In genomic region chr5:92763546-92763952, GRCm38 (mm10) we compare ENCODE assay signal across 12 mouse cellular contexts.
DNase-seq lines count a peak whose midpoint lies in the region; ATAC-seq and TF ChIP-seq lines count a peak whose summit lies in the region.
"Had no signal": no experiment of that assay in that cellular context is flagged by ENCODE, and none has a peak within 500 bp of the region (broad histone marks: within the 10 kb centered on the region; RNA-seq: fewer than 3 reads in every experiment).

No protein-coding gene starts in this region.

- H3K36me3 ChIP-seq in embryonic facial prominence, embryonic 10.5 days (replicated peaks) = no peaks in the 10 kb centered on the region
- no peaks in the 10 kb centered on the region for H3K36me3 ChIP-seq in intestine, postnatal 0 days (ENCODE audit: control insufficient read depth, insufficient read depth)
- H3K36me3 ChIP-seq in forebrain, postnatal 0 days (ENCODE audit: insufficient read depth) = no peaks in the 10 kb centered on the region
- H3K36me3 ChIP-seq: limb, embryonic 15.5 days; midbrain, embryonic 15.5 days had no signal

- H3K27ac ChIP-seq in embryonic facial prominence, embryonic 10.5 days (replicated peaks) = no peak overlapping the region
- H3K27ac ChIP-seq in intestine, postnatal 0 days (ENCODE audit: low read depth, low read length) = peak overlapping the region; percentile 50; the same call in 1 of the 2 replicates
- no peak overlapping the region for H3K27ac ChIP-seq in forebrain, postnatal 0 days (ENCODE audit: low read depth, low read length)
- H3K27ac ChIP-seq: forebrain, embryonic 13.5 days; hindbrain, postnatal 0 days; limb, embryonic 15.5 days; midbrain, embryonic 15.5 days had no signal

- H3K4me1 ChIP-seq in embryonic facial prominence, embryonic 10.5 days = peaks cover 34% of the 10 kb centered on the region
- H3K4me1 ChIP-seq in intestine, postnatal 0 days (replicated peaks; ENCODE audit: control insufficient read depth, insufficient read depth, low read length) = peaks cover 18% of the 10 kb centered on the region
- no peaks in the 10 kb centered on the region for H3K4me1 ChIP-seq in forebrain, postnatal 0 days (ENCODE audit: insufficient read depth)
- H3K4me1 ChIP-seq: forebrain, embryonic 13.5 days; limb, embryonic 15.5 days; midbrain, embryonic 15.5 days had no signal

- H3K9me3 ChIP-seq in embryonic facial prominence, embryonic 10.5 days = no peaks in the 10 kb centered on the region
- no peaks in the 10 kb centered on the region for H3K9me3 ChIP-seq in intestine, postnatal 0 days (ENCODE audit: control insufficient read depth)
- H3K9me3 ChIP-seq in forebrain, postnatal 0 days (ENCODE audit: low read length) = no peaks in the 10 kb centered on the region
- H3K9me3 ChIP-seq: forebrain, embryonic 13.5 days; limb, embryonic 15.5 days; midbrain, embryonic 15.5 days had no signal

- DNase-seq in heart, adult 9 months (ENCODE audit: low spot score in 2 of 2) = peak; percentile 17 to 28
- no peak for DNase-seq in heart, postnatal 36 days
- DNase-seq in 3T3-L1 (ENCODE audit: low read depth, low spot score) = peak; percentile 88
- peak; percentile 35 for DNase-seq in embryonic facial prominence, embryonic 10.5 days (ENCODE audit: low spot score)
- DNase-seq in forebrain, postnatal 0 days = no peak

- no peak overlapping the region for H3K9ac ChIP-seq in intestine, postnatal 0 days (ENCODE audit: low read depth, low read length)
- no peak overlapping the region for H3K9ac ChIP-seq in forebrain, postnatal 0 days
- H3K9ac ChIP-seq: forebrain, embryonic 13.5 days; limb, embryonic 15.5 days; midbrain, embryonic 15.5 days had no signal

- intact Hi-C loops in heart, postnatal 36 days (cut with DNase I) = no loop called here

- H3K4me3 ChIP-seq in embryonic facial prominence, embryonic 10.5 days = no peak overlapping the region
- no peak overlapping the region for H3K4me3 ChIP-seq in intestine, postnatal 0 days (ENCODE audit: low read depth, low read length)
- H3K4me3 ChIP-seq in forebrain, postnatal 0 days (ENCODE audit: low read depth, low read length) = no peak overlapping the region
- H3K4me3 ChIP-seq: forebrain, embryonic 13.5 days; limb, embryonic 15.5 days; midbrain, embryonic 15.5 days had no signal

- H3K4me2 ChIP-seq in intestine, postnatal 0 days (replicated peaks; ENCODE audit: low read depth) = no peak overlapping the region
- no peak overlapping the region for H3K4me2 ChIP-seq in forebrain, postnatal 0 days (ENCODE audit: low read depth)
- H3K4me2 ChIP-seq: forebrain, embryonic 13.5 days; limb, embryonic 15.5 days; midbrain, embryonic 15.5 days had no signal

- WGBS in embryonic facial prominence, embryonic 10.5 days = 31% methylated on average over 4 of the region's 4 CpGs
- WGBS in intestine, postnatal 0 days = 5% methylated on average over 4 of the region's 4 CpGs
- 38% methylated on average over 4 of the region's 4 CpGs for WGBS in forebrain, postnatal 0 days

- no peaks in the 10 kb centered on the region for H3K27me3 ChIP-seq in embryonic facial prominence, embryonic 10.5 days (replicated peaks; ENCODE audit: low read depth, poor library complexity, severe bottlenecking)
- no peaks in the 10 kb centered on the region for H3K27me3 ChIP-seq in intestine, postnatal 0 days (replicated peaks; ENCODE audit: control insufficient read depth, insufficient read depth, low read length)
- H3K27me3 ChIP-seq in forebrain, postnatal 0 days (ENCODE audit: insufficient read depth, low read length) = no peaks in the 10 kb centered on the region
- H3K27me3 ChIP-seq: forebrain, embryonic 13.5 days; limb, embryonic 15.5 days; midbrain, embryonic 15.5 days had no signal

- TF ChIP-seq CTCF in intestine, postnatal 0 days (IDR thresholded peaks at IDR 0.05; ENCODE audit: low read depth) = no peak
- TF ChIP-seq CTCF in forebrain, postnatal 0 days (IDR thresholded peaks at IDR 0.05; ENCODE audit: low read depth) = no peak

- peak; percentile 83 for ATAC-seq in intestine, postnatal 0 days
- ATAC-seq in cerebellum, adult (ENCODE audit: insufficient number of reproducible peaks, low FRiP score, low TSS enrichment) = no peak
- ATAC-seq in forebrain, postnatal 0 days = no peak
- no peak for ATAC-seq in monocyte, adult 5-6 weeks (replicated peaks; ENCODE audit: insufficient number of reproducible peaks, low FRiP score, low TSS enrichment, poor library complexity, severe bottlenecking)
- ATAC-seq: forebrain, embryonic 13.5 days; hindbrain, postnatal 0 days; midbrain, embryonic 15.5 days had no signal

Comparison
In these comparisons a context has a peak if more than half of its experiments do, and no peak if none do; other contexts are left out.
1. DNase-seq: peak in heart, adult 9 months (2 of 2), 3T3-L1 (single experiment) and embryonic facial prominence, embryonic 10.5 days (single experiment); none in heart, postnatal 36 days (0 of 2) and forebrain, postnatal 0 days (single experiment).